Mouse (Mus musculus): ENCODE results near the gene Tox3.

The Tox3 gene

GRCm38 (mm10) chr8:90348178-90348925, at the start of gene Tox3:
TSS of gene Tox3 (minus strand) at chr8:90348343.
- peak; percentile 43 for DNase-seq

GRCm38 (mm10) chr8:90392643-90393042, 44.5 kb upstream of the Tox3 start:
- DNase-seq: no peak

GRCm38 (mm10) chr8:90391483-90392074, 43.4 kb upstream of the Tox3 start:
- no peak for DNase-seq

- no peak for DNase-seq
Measured at GRCm38 (mm10) chr8:90390827-90391226, 42.7 kb upstream of the Tox3 start.

- DNase-seq: peak; percentile 5
Measured at GRCm38 (mm10) chr8:90379064-90379463, 30.9 kb upstream of the Tox3 start.

- DNase-seq: no peak
Measured at GRCm38 (mm10) chr8:90378036-90378435, 29.9 kb upstream of the Tox3 start.

GRCm38 (mm10) chr8:90371611-90372222, 23.6 kb upstream of the Tox3 start:
- no peak for DNase-seq

- DNase-seq: no peak
Measured at GRCm38 (mm10) chr8:90369876-90370275, 21.7 kb upstream of the Tox3 start.

GRCm38 (mm10) chr8:90356729-90357128, 8.6 kb upstream of the Tox3 start:
- DNase-seq: no peak

- DNase-seq: no peak
Measured at GRCm38 (mm10) chr8:90354782-90355181, 6.6 kb upstream of the Tox3 start.

GRCm38 (mm10) chr8:90353960-90354540, 5.9 kb upstream of the Tox3 start:
- no peak for DNase-seq

GRCm38 (mm10) chr8:90353499-90353898, 5.4 kb upstream of the Tox3 start:
- no peak for DNase-seq

- no peak for DNase-seq
Measured at GRCm38 (mm10) chr8:90352991-90353390, 4.8 kb upstream of the Tox3 start.

GRCm38 (mm10) chr8:90349709-90350562, 1.8 kb upstream of the Tox3 start:
- DNase-seq: peak; percentile 52

GRCm38 (mm10) chr8:90348926-90349683, 962 bp upstream of the Tox3 start:
- DNase-seq: peak; percentile 3

GRCm38 (mm10) chr8:90347581-90348177, 464 bp downstream of the Tox3 start:
- peak; percentile 44 for DNase-seq

GRCm38 (mm10) chr8:90346880-90347535, 1.1 kb downstream of the Tox3 start:
- DNase-seq: peak; percentile 7

- DNase-seq: no peak
Measured at GRCm38 (mm10) chr8:90346138-90346879, 1.8 kb downstream of the Tox3 start.

GRCm38 (mm10) chr8:90330377-90331285, 17.5 kb downstream of the Tox3 start:
- no peak for DNase-seq

Data from lung, postnatal 10 days (tissue).